Mouse (Mus musculus) erythroblast, adult 5-6 weeks (primary cell): Measurements from ENCODE around the gene Rassf4. TPM values are rescaled to one million over a fixed set of nuclear protein-coding genes. Genes with fewer than 3 reads are reported as not detected.

Source experiments
- ATAC-seq: replicated peaks from 2 replicates; pipeline ENCODE4 v1.8.0; 2016; ENCODE audit warnings: moderate number of reproducible peaks, mild to moderate bottlenecking, moderate TSS enrichment, inconsistent platforms; ENCODE audit not compliant: poor library complexity, low FRiP score, severe bottlenecking
- total RNA-seq, 2 experiments: library from RNA; stranded (forward) in 1 of 2; stranded (reverse) in 1 of 2; fragments of 150-400 nt in 1 of 2; fragments of 200-764, 138-1000 nt in 1 of 2; gene quantifications; 2 replicates each; pipeline versions ENCODE4 v1.2.3 to v1.2.4; 2015 to 2017; ENCODE audit warnings: low replicate concordance in 2 of 2

Gene Rassf4
- total RNA-seq, 2 experiments from 2014 or later = 13.4 to 18.6 TPM

GRCm38 (mm10) chr6:116674283-116674886 is 633 bp upstream of the Rassf4 start:
- ATAC-seq = no peak

GRCm38 (mm10) chr6:116672349-116672748 is 1.4 kb downstream of the Rassf4 start:
- ATAC-seq = no peak

GRCm38 (mm10) chr6:116671768-116672167 is 2.0 kb downstream of the Rassf4 start:
- no peak for ATAC-seq

GRCm38 (mm10) chr6:116671031-116671430 is 2.7 kb downstream of the Rassf4 start:
- ATAC-seq = no peak

GRCm38 (mm10) chr6:116670144-116670543 is 3.6 kb downstream of the Rassf4 start:
- ATAC-seq = no peak

- no peak for ATAC-seq
Observed at GRCm38 (mm10) chr6:116668682-116669470, 4.9 kb downstream of the Rassf4 start.

GRCm38 (mm10) chr6:116667382-116667781 is 6.4 kb downstream of the Rassf4 start:
- no peak for ATAC-seq

- no peak for ATAC-seq
Observed at GRCm38 (mm10) chr6:116666892-116667291, 6.9 kb downstream of the Rassf4 start.

- ATAC-seq = no peak
Observed at GRCm38 (mm10) chr6:116666085-116666750, 7.5 kb downstream of the Rassf4 start.

- no peak for ATAC-seq
Observed at GRCm38 (mm10) chr6:116664830-116665229, 8.9 kb downstream of the Rassf4 start.

GRCm38 (mm10) chr6:116664031-116664430 is 9.7 kb downstream of the Rassf4 start:
- no peak for ATAC-seq

GRCm38 (mm10) chr6:116663364-116663763 is 10.4 kb downstream of the Rassf4 start:
- no peak for ATAC-seq

GRCm38 (mm10) chr6:116653684-116654454 is 19.9 kb downstream of the Rassf4 start:
- ATAC-seq = peak; percentile 71

- ATAC-seq = no peak
Observed at GRCm38 (mm10) chr6:116653191-116653590, 20.6 kb downstream of the Rassf4 start.

- ATAC-seq = no peak
Observed at GRCm38 (mm10) chr6:116651437-116652118, 22.2 kb downstream of the Rassf4 start.

- ATAC-seq = no peak
Observed at GRCm38 (mm10) chr6:116650406-116650805, 23.3 kb downstream of the Rassf4 start, which contains the start of gene Depp1. TSS of gene Depp1 (plus strand) at chr6:116650609.

- ATAC-seq = no peak
Observed at GRCm38 (mm10) chr6:116649811-116650210, 23.9 kb downstream of the Rassf4 start.

GRCm38 (mm10) chr6:116647763-116648162 is 26.0 kb downstream of the Rassf4 start:
- ATAC-seq = no peak

GRCm38 (mm10) chr6:116644335-116644734 is 29.4 kb downstream of the Rassf4 start:
- no peak for ATAC-seq
